Mouse (Mus musculus) thymus, postnatal 14 days (tissue): ENCODE measurements around the gene Plcd1.
A peak's percentile ranks its signal among the peaks of the same experiment; 100 is the strongest.

Source experiments
- DNase-seq: peaks from one replicate; pipeline ENCODE4 v3.0.0; 2021

Plcd1 gene

GRCm38 (mm10) chr9:119093419-119094295 lies at the start of gene Plcd1:
TSS of gene Plcd1 (minus strand) at chr9:119093502.
- peak; percentile 17 for DNase-seq

GRCm38 (mm10) chr9:119142066-119142465 lies 48.8 kb upstream of the Plcd1 start:
- DNase-seq = no peak

GRCm38 (mm10) chr9:119138836-119139235 lies 45.5 kb upstream of the Plcd1 start:
- DNase-seq = no peak

- DNase-seq = no peak
These were observed 37.4 kb upstream of the Plcd1 start for GRCm38 (mm10) chr9:119130692-119131091.

GRCm38 (mm10) chr9:119128436-119129181 lies 35.3 kb upstream of the Plcd1 start:
- no peak for DNase-seq

- DNase-seq = no peak
These were observed 29.5 kb upstream of the Plcd1 start for GRCm38 (mm10) chr9:119122596-119123369.

GRCm38 (mm10) chr9:119120168-119120560 lies 26.9 kb upstream of the Plcd1 start:
- DNase-seq = no peak

GRCm38 (mm10) chr9:119119409-119120167 lies 26.3 kb upstream of the Plcd1 start:
- no peak for DNase-seq

GRCm38 (mm10) chr9:119114911-119115310 lies 21.6 kb upstream of the Plcd1 start:
- DNase-seq = no peak

- DNase-seq = no peak
These were observed 17.3 kb upstream of the Plcd1 start for GRCm38 (mm10) chr9:119110640-119111039.

GRCm38 (mm10) chr9:119109685-119110353 lies 16.5 kb upstream of the Plcd1 start:
- DNase-seq = no peak

GRCm38 (mm10) chr9:119107566-119107965 lies 14.3 kb upstream of the Plcd1 start:
- no peak for DNase-seq

GRCm38 (mm10) chr9:119102783-119103113 lies 9.4 kb upstream of the Plcd1 start:
- DNase-seq = no peak

GRCm38 (mm10) chr9:119101992-119102782 lies 8.9 kb upstream of the Plcd1 start, which contains the start of gene Dlec1:
TSS of gene Dlec1 (plus strand) at chr9:119102478.
- peak; percentile 79 for DNase-seq

- peak; percentile 48 for DNase-seq
These were observed 7.0 kb upstream of the Plcd1 start for GRCm38 (mm10) chr9:119100177-119100898.

- DNase-seq = no peak
These were observed 1.3 kb upstream of the Plcd1 start for GRCm38 (mm10) chr9:119094462-119095109.

- no peak for DNase-seq
These were observed 556 bp downstream of the Plcd1 start for GRCm38 (mm10) chr9:119092473-119093418.

- no peak for DNase-seq
These were observed 1.6 kb downstream of the Plcd1 start for GRCm38 (mm10) chr9:119091581-119092310.
